Mouse (Mus musculus) lung, adult 2 months (tissue): ENCODE data around the gene Rhbdl1.

ENCODE experiments used
- CTCF ChIP-seq: fragments of 200-500 bp; IDR thresholded peaks from 2 replicates; pipeline ENCODE4 v1.5.1; 2011; ENCODE audit warnings: mild to moderate bottlenecking, low read length, control low read depth; ENCODE audit not compliant: insufficient read depth
- POLR2A ChIP-seq: fragments of 200-500 bp; IDR thresholded peaks from 2 replicates; pipeline ENCODE4 v1.6.1; 2011; ENCODE audit warnings: low read depth, mild to moderate bottlenecking, control low read depth, low read length, borderline replicate concordance; ENCODE audit errors: extremely low read depth

GRCm38 (mm10) chr17:25886806-25887205, 49.7 kb upstream of the Rhbdl1 start:
- no peak for TF ChIP-seq CTCF
- TF ChIP-seq POLR2A: no peak
